Mouse (Mus musculus) brain, embryonic 14.5 days (tissue): ENCODE measurements at regions not wholly inside any gene's neighbourhood (a gene's known extent, or its start where the extent isn't known, plus 50 kb on each side); places are given as distances from the start of the nearest gene placed in this dataset.

Source experiments
- CTCF ChIP-seq: fragments of 200-500 bp; IDR thresholded peaks from 2 replicates; pipeline ENCODE4 v1.5.1; 2012; ENCODE audit warnings: inconsistent platforms, mild to moderate bottlenecking, moderate library complexity, borderline replicate concordance; ENCODE audit not compliant: insufficient read depth, insufficient read length; ENCODE audit errors: extremely low read depth
- POLR2A ChIP-seq: fragments of 200-500 bp; IDR thresholded peaks from 2 replicates; pipeline ENCODE4 v1.6.1; 2012; ENCODE audit warnings: mild to moderate bottlenecking, inconsistent platforms, borderline replicate concordance; ENCODE audit not compliant: poor library complexity, insufficient read depth, insufficient read length, severe bottlenecking; ENCODE audit errors: extremely low read depth

DNA sequence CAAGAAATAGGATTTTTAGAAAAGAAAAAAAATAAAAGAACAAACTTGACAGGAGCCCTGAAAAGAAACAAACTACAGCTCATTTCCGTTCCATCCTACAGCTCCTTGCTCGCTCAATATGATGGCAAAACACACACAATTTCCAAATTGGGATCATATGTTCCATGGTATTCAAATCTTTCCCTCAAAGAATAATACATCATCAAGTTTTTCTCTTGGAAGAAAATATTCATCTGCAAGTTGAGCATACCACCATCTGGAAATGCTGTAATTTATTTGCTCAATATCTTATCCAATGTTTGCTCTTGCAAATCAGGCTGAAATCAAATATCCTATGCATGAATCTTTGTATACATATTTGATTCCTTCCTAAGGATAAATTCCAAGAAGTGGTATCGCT lies 131.1 kb upstream of the Slc22a22 start:
- TF ChIP-seq POLR2A (no peak), CTCF (no peak)
